Mouse (Mus musculus): ENCODE measurements around the gene Retreg1.

Gene Retreg1

DNA sequence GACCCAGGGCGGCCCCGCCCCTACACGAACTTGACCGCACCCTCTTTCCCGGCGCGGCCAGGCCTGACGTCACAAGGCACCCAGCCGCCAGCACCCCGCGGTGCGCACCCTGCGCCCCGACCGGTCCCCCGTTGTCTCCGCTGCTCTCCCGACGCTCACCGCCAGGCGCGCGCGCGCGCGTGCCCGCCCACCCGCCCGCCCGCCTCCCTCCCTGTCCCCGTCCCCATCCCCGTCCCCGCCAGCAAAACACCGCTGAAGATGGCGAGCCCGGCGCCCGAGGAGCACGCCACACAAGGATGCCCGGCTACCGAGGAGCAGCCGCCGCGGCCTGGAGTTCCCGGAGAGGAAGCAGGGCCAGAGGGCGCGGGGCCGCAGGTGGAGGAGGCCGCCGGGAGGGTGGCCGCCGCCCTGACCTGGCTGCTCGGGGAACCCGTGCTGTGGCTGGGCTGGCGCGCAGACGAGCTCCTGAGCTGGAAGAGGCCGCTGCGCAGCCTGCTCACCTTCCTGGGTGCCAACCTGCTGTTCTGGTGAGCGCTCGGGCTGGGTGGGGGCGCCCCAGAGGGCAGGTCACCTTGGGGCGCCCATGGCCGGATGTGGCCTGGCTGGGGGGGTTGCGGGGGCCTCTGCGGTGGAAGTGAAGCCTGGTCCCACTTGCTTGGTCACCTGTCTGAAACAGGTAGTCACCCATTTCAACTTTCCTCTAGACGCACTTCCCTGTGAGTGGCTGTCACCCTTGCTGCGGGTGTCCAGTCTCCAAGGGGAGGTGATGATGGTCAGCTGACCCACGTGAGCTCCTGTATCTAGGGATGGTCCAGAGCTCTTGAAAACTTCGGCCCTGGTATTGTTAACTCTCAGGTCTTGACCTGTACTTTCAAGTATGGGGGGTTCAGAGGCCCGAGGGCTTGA lies at the start of gene Retreg1:
TSS of gene Retreg1 (plus strand) at position 95 of the 906 bp plus-strand sequence.
- DNase-seq (ENCODE audit: low read depth, low spot score), result no peak

DNA sequence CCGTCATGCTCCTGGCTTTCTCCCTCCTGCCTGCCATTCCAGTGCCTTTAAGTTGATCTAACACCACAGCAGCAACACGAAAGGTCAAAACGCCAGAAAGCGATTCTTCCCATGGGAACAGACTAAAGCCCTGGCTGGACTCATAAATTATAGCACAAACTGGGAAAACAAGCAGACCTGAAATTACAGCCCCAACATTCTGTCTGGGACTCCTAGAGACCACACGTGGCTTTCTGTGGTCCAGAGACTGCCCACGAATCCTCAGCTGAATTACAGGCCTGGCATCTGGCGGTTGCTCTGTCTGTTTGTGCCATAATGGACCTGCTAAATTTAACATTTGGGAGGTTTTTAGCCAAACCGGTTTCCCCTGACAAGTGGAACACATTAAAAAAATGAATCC lies 48.9 kb upstream of the Retreg1 start:
- no peak for DNase-seq (ENCODE audit: low read depth, low spot score)

DNA sequence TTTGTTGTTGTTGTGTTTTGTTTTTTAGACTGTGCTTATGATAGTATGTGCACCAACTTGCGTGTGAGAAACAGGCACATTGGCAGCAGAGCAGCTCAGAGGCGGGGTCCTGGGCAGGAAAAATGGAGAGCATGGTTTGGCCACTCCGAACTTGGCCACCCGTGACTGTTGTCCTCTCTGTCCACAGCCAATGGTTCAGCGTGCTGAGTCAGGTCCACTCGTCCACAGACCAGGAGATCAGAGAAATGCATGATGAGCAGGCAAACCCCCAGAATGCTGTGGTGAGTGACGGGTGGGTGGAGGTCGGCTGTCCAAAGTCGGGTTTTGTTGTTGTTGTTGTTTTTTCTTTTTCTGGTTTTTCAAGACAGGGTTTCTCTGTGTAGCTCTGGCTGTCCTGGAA lies 47.5 kb upstream of the Retreg1 start:
- no peak for DNase-seq (ENCODE audit: low read depth, low spot score)

DNA sequence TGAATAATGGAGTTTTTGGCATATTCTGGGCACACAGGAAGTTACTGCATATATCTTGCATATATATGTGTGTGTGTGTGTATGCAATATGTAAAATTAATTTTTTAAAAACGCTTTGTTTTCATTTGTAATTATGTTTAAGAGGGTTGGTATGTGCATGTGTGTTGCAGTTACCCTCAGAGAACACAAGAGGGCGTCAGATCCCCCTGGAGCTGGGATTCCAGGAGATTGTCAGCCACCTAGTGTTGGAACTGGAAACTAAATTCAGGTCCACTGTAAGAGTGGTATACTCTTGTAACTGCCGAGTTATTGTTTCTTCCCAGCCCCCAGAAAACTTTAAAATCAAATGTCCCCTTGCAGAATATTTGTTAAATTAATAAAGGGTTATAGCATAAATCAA lies 46.6 kb upstream of the Retreg1 start:
- DNase-seq (ENCODE audit: low read depth, low spot score), result no peak

- no peak for DNase-seq (ENCODE audit: low read depth, low spot score)
Observed at GRCm38 (mm10) chr15:25797179-25797578, 45.8 kb upstream of the Retreg1 start.

- DNase-seq (ENCODE audit: low read depth, low spot score), result no peak
Observed at GRCm38 (mm10) chr15:25797888-25798287, 45.1 kb upstream of the Retreg1 start.

GRCm38 (mm10) chr15:25801726-25802125 lies 41.3 kb upstream of the Retreg1 start:
- DNase-seq (ENCODE audit: low read depth, low spot score), result no peak

- peak; percentile 39 for DNase-seq (ENCODE audit: low read depth, low spot score)
Observed at GRCm38 (mm10) chr15:25802194-25802593, 40.8 kb upstream of the Retreg1 start.

DNA sequence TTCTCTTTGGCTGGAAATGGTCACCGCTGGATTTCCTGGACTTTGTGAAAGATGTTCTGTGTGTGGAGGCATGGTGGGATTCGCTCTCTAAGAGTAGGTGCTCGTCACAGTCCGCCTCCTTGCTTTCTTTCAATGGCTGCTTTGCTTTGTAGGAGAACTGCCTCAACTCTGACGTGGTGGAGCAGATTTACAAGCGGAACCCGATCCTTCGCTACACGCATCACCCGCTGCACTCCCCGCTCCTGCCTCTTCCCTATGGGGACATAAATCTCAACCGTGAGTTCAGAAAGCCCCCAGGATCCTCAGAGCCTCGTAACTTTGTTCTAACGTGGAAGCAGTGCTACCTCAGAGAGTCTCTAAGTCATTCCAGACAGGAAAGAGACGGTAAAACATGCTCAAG lies 39.9 kb upstream of the Retreg1 start:
- no peak for DNase-seq (ENCODE audit: low read depth, low spot score)

GRCm38 (mm10) chr15:25805336-25806110 lies 37.5 kb upstream of the Retreg1 start:
- DNase-seq (ENCODE audit: low read depth, low spot score), result peak; percentile 36

- DNase-seq (ENCODE audit: low read depth, low spot score), result no peak
Observed at GRCm38 (mm10) chr15:25806363-25806762, 36.6 kb upstream of the Retreg1 start.

DNA sequence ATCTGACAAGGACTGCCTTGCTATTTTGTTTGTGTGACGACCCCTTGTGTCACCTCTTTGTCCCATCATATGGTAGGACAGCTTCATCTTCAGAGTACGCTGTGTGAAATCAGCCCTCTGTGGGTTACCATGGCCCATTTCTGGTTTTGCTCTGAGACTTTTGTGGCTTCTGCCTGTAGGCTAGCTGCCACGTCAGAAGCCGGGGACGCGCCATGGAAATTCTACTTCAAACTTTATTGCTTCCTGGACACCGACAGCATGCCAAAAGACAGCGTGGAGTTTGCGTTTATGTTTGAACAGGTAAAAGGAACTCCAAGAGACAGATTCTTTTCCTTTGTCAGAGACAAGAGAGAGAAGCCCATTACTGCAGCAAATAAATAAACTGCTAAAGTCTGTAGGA lies 36.1 kb upstream of the Retreg1 start:
- DNase-seq (ENCODE audit: low read depth, low spot score), result no peak

- no peak for DNase-seq (ENCODE audit: low read depth, low spot score)
Observed at GRCm38 (mm10) chr15:25808677-25809460, 34.1 kb upstream of the Retreg1 start.

GRCm38 (mm10) chr15:25809669-25810068 lies 33.3 kb upstream of the Retreg1 start:
- DNase-seq (ENCODE audit: low read depth, low spot score), result no peak

- DNase-seq (ENCODE audit: low read depth, low spot score), result no peak
Observed at GRCm38 (mm10) chr15:25811834-25812250, 31.1 kb upstream of the Retreg1 start.

DNA sequence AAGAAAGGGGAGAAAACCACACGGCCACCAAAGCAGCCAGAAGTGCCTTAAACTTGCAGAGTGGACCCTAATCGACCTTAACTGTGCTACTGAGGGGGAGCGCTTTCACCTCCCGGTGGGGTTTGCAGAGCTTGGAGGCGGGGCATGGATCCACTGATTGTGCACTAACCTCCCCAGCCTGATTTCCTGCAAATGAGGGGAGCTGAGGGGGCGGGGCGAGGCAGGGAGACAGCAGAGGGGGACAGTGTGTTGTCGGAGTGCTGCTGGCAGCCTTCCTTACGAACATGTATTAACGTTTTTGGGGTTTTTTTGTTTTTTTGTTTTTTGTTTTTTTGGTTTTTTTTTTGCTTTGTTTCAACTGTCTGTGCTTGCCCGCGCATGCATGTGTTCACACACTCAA lies 30.5 kb upstream of the Retreg1 start:
- no peak for DNase-seq (ENCODE audit: low read depth, low spot score)

- DNase-seq (ENCODE audit: low read depth, low spot score), result no peak
Observed at GRCm38 (mm10) chr15:25814535-25814934, 28.4 kb upstream of the Retreg1 start.

GRCm38 (mm10) chr15:25817191-25817590 lies 25.8 kb upstream of the Retreg1 start:
- DNase-seq (ENCODE audit: low read depth, low spot score), result no peak

DNA sequence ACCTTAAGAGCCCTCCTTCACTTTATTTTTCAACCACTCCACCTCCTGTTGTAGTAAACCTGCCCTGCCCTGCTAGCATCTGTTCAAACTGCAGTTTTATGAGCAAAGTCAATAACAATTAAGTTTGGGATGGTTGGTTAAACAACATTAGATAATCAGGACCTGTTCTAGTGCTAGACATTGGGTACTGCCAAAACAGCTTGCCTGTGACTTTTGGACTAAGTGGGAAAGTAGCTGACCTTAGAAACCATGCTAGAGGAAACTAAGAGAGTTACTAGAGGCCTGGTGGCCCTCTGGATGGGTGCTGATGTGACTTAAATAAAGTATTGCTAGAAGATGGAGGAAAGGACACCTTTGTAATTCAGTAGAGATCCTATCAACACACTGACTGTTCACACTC lies 21.0 kb upstream of the Retreg1 start:
- DNase-seq (ENCODE audit: low read depth, low spot score), result no peak

DNA sequence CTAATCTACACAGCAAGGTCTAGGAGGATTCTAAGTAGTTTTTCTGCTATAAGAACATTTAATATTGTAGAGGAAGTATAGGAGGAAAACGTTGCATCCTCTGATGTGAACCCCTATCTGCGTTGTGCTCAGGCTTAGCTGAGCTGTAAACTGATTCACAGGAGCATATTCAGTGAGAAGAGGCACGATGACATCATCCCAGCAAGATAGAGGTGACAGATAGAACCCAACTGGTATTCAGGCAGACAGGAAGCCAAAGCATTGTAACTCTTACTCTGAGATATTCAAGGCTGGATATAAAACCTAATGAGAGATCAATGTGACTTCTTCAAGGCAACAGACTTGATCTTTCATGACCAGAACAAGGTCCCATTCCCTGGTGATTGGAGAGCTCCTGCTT lies 20.3 kb upstream of the Retreg1 start:
- no peak for DNase-seq (ENCODE audit: low read depth, low spot score)

DNA sequence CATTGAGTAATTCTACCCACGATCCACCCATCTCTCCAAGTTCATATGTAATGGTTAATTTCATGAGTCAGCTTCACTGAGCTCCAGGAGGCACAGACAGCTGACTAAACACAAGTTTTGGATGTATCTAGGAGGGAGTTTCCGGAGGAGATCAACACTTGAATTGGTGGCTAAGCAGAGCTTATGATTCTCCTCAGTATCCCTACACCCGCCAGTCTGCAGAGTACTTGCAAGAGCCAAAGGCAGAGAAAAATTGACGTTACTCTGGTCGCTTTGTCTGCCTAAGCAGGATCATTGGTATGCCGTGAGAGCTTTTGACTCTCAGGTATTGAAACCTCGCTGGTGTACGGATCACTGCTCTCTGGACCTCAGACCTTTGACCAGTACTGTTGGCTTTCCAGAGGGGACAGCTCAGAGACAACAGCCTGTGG lies 16.4 kb upstream of the Retreg1 start:
- peak; percentile 45 for DNase-seq (ENCODE audit: low read depth, low spot score)

DNA sequence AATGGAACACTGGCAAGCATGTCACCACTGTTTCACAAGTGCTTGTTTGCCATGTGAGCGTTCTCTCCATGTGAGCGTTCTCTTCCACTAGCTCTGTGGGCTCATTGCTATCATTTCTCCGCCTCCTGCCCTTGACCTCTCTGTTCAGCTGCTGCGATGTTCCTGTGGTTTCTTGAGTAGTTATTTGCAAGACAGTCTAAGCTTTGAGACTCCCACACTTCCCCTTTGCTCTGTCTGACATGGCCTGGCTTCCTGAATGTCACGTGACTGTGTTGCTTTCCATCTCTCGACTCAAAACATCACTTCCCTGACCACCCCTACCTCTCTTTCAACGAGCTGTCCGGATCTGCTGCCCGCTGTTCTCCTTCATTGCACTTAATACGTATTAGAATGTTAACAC lies 14.5 kb upstream of the Retreg1 start:
- no peak for DNase-seq (ENCODE audit: low read depth, low spot score)

Data from telencephalon, adult 2 months (tissue).